Mouse (Mus musculus): ENCODE data around the gene Birc7.
A peak's percentile ranks its signal among the peaks of the same experiment; 100 is the strongest.

Birc7 gene

DNA sequence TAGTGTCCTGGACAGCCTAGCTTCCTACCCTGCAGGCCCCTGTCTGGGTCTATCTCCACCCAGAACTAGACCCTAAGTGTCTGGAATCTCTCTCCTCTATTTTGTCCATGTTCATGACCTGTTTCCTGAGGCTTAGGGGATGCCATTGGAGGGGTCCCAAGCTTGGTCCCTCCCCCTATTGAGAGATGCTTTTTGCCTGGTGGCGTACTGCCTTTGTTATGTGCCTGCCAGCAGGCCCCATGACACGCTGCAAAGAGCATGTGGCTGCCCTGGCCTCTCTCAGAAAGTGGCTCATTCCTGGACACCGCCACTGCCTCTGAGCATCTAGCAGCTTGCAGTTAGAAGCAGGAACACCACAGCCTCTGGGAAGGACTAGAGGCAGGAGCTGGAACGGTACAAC lies at the start of gene Birc7:
TSS of gene Birc7 (plus strand) at position 301 of the 400 bp plus-strand sequence.
- no peak for DNase-seq (ENCODE audit: low read depth, low spot score)

DNA sequence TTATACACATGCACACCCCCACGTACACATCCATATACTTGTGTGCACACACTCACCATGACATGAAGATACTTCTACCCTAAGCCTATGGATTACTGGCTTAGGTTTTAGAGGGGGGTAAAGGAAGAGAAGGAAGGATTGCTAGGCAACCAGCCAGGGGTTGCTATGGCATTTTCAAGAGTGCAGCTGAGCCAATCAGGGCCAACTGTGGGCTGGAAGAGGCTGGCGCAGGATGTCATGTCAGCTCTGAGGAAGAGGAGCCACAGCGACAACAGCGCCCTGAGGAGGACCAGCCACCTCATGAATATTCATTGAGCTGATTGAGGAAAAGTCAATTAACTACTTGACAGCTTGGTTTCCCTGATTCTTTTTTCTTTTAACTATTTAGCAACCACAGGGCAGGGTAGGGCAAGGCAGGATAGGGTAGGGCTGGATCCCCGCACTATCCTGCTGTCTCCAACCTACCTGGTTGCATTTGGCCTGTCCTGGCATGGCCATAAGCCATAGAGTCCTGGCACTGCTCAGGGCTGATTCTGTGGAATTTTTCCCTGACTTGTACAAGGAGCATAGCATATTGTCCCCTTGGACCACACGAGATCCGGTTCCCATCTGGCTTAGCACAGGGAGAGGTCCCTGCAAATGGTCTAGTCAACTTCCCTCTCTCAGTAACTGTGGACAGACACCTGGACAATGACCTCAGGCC lies 49.3 kb upstream of the Birc7 start:
- DNase-seq (ENCODE audit: low read depth, low spot score): peak; percentile 95

DNA sequence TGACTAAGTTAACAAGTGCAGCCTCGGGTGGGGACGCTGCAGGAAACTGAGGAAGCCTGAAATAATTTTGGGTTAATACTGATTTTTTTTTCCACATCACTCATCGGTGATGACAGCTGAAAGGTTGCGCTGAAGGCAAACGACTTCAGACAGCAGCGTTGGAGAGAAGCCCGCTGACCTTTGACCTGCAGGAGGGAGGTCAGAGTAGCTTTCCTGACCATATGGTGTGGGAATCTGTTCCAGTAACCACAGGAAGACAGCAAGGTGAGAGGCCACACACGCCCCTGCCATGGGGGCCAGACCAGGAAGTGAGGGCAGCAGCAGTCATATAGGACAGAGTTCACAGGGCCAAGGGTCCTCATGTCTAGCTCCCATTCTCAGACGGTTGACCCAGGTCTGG lies 47.5 kb upstream of the Birc7 start:
- DNase-seq (ENCODE audit: low read depth, low spot score): no peak

DNA sequence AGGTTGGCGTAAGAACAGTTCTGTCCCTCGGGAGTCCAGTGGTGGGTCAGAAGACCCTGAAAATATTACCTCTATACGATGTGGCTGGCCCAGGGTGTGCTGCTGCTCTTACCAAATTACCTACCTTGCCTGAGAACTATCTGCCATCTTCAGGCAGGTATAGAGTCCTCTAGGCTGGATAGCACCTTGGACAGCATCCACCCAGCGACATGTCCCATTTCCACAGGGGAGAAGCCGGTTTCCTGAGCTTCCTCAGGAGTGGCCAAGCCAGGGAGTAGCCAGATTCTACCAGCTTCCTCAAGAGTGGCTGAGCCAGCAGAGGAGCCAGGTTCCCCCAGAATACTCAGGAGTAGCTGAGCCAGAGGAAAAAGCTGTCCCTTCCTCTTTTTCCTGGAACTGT lies 43.6 kb upstream of the Birc7 start:
- DNase-seq (ENCODE audit: low read depth, low spot score): no peak

DNA sequence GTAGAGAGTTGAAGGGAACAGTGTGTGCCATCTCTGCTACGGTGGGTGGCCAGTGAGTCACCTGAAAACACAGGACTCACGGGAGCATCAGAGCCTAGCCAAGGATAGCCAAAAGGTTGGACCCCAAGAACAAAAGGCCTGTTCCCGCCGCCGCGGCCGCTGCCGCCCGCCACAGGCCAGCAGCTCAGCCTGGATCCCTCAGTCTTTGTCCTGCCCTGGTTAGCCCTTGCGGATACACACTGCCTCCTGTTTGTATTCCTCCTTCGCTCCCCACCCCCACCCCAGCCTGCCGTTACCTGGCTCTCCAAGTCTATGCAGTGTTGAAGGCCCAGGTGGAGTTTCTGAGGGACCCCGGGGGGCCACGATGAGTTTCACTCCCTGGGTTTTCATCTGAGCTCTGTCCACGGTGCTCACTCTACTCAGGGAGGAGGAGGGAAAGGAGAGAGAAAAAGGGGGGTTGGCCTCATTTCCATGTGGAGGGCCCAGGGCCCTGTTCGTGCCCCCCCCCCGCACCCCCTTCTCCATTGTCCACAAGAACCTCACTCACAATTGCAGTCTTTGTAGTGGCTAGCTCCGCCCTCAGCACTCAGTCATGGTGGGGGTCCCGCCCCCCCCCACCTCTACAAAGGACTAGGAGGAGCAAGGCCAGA lies 39.4 kb upstream of the Birc7 start:
- DNase-seq (ENCODE audit: low read depth, low spot score): no peak

- no peak for DNase-seq (ENCODE audit: low read depth, low spot score)
Measured at GRCm38 (mm10) chr2:180889921-180890280, 38.9 kb upstream of the Birc7 start.

DNA sequence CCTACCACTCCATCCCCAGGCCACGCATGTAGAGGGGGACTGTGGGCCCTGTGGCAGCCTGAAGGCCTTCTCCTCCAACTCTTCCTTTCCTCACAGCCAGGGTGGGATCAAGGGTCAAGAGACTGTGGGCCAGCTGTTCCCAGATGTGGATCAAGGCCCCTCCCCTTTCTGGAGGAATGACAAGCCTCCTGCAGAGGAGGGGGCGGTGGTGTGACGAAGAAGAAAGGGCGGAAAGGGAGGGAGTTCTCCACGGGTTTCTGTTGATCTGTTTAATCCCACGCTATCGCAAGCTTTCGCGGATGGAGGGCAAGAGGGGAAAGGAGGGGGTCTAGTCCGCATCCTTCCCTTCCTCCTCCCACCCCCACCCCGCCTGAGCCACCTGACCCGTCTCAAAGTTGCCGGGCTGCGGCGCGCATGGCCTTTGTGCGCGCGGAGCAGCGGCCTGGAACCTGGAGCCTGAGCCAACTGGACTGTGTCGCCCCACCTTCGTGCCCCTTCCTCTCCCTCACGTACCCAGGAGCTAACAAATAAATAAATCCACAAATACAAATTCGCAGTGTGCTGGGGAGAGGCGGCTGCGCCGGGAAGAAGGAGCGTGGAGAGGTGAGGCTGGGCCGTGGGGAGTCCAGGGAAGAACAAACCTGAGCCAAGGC lies 38.3 kb upstream of the Birc7 start:
- DNase-seq (ENCODE audit: low read depth, low spot score): peak; percentile 68

GRCm38 (mm10) chr2:180891075-180891834 lies 37.6 kb upstream of the Birc7 start:
- DNase-seq (ENCODE audit: low read depth, low spot score): peak; percentile 90

- DNase-seq (ENCODE audit: low read depth, low spot score): peak; percentile 37
Measured at GRCm38 (mm10) chr2:180891835-180892323, 36.9 kb upstream of the Birc7 start.

GRCm38 (mm10) chr2:180892841-180893521 lies 35.8 kb upstream of the Birc7 start:
- DNase-seq (ENCODE audit: low read depth, low spot score): peak; percentile 98

- DNase-seq (ENCODE audit: low read depth, low spot score): peak; percentile 82
Measured at GRCm38 (mm10) chr2:180893537-180894028, 35.2 kb upstream of the Birc7 start.

DNA sequence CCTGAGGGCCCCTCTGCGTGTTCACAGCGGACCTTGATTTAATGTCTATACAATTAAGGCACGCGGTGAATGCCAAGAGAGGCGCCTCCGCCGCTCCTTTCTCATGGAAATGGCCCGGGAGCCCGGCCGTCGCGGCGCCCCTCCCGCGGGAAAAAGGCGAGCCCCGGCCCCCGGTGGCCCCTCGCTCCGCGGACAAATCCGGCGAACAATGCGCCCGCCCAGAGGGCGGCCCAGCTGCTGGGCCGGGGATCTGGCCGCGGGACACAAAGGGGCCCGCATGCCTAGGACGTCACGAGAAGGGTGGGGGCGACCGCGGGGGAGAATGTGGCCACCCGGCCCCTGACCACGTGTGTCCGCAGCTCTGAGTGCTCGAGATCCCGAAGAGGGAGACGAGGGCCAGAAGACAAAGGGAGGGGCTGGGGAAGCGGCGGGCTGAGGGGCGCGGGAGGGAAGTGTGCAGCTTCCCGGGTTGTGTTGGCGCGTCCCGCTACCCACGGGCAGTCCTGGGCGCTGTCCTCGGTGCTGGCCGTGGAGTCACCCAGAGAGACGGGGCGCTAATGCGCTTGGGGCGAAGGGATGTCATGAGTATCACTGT lies 34.7 kb upstream of the Birc7 start:
- DNase-seq (ENCODE audit: low read depth, low spot score): peak; percentile 84

DNA sequence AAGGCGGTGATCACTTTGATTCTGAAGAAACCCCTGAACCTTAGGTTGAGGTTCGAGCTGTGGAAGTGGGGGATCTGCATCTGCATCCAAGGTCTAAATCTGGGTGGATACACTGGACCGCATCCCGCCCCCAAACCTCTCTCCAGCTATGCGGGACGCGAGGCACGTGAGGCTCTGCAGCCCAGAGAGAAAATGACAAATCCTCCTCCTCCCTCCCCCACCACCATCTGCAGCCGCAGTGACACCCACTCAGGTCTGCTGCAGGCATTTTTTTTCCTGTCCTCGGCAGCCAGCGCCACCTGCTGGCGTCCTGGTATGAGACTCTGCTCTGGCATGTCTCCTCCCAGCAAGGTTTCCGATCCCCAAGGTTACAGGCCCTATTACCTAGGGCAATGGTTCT lies 34.1 kb upstream of the Birc7 start:
- DNase-seq (ENCODE audit: low read depth, low spot score): peak; percentile 99

DNA sequence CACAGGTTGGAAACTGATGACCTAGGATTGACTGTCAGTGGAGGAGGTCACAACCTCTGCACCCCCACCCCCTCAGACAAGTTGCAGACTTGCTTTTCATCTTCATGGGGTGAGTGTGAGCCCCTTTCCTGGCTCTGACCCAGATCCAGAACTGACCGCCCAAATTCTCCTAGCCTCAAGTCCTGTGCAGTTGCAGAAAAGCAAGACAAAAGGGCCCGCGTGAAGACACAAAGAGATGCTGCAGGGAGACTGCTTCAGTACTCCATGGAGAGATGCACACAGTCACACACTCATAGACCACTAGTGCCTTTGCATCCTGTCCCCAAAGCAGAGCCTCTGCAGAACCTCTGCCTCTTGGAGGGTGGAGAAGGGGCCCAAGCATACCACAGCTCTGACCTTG lies 33.5 kb upstream of the Birc7 start:
- DNase-seq (ENCODE audit: low read depth, low spot score): peak; percentile 52

DNA sequence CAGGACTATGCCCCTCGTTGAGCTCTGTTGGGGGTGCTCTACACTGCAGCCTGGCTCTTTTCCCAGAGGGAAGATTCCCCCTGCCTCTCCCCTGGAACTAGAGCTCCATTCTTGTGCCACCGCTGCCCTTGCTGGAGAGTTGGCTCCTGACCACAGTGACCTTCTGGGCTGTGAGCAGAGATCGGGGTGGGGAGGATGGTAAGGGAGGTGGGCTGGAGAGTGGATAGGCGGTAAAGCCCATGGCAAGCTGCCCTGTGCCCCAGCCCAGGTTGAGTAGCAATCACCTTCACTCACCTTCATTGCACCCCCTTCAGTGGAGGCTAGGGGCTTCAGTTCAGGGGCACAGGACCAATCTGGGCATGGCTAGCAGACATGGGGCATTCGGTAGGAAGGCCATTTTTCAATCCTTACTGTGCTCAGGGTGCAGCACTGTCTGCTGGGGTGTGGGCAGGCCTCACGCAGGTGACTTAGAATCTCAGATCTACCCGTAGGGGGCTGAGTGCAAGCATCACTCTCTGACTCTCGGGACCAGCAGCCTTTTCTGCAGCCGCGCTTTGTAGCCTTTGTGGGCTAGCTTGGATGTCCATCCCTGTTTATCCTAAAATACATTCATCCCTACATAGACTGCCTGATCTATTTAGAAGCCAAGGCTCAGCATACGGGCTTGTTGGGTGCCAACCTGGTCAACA lies 32.8 kb upstream of the Birc7 start:
- peak; percentile 64 for DNase-seq (ENCODE audit: low read depth, low spot score)

GRCm38 (mm10) chr2:180896819-180897625 lies 31.8 kb upstream of the Birc7 start:
- peak; percentile 67 for DNase-seq (ENCODE audit: low read depth, low spot score)

DNA sequence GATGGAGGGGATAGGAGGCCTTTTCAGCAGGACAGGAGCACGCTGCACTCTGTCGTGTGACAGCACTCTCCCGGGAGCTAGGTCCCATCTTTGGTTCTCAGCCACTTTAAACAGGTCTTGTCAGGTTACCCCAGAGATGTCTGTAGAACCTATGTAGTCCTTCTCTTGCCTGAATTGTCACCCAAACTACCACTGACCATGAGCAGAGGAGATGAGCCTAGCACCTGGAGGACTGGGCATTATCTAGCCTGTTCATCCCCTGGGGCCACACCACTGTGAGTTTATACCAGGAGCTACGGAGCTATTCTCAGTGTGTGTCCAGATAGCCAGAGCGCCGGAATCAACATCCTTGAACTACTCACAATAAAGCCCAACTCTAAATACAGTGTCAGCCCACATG lies 31.0 kb upstream of the Birc7 start:
- peak; percentile 38 for DNase-seq (ENCODE audit: low read depth, low spot score)

DNA sequence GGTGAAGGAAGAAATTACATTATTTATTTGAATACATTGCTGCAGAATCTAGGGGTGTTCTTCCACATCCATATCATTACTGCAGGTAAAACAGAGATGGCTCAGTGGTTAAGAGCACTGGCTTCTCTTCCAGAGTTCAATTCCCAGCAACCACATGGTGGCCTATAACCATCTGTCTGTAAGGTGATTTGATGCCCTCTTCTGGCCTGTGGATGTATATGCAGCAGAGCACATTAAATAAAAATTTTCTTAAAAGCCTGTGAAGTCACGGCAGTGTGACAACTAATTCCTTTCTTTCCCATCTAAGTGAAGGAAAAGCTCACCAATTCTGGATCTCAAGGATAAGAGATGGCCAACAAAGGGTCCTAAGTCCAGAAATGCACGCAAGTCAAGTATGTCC lies 26.7 kb upstream of the Birc7 start:
- DNase-seq (ENCODE audit: low read depth, low spot score): peak; percentile 86

- peak; percentile 72 for DNase-seq (ENCODE audit: low read depth, low spot score)
Measured at GRCm38 (mm10) chr2:180904435-180905208, 24.2 kb upstream of the Birc7 start.
